Mouse (Mus musculus) thymus, adult 2 months (tissue): ENCODE results near the gene Nrm. TPM values are rescaled to one million over a fixed set of nuclear protein-coding genes. Genes with fewer than 3 reads are reported as not detected.
A peak's percentile ranks its signal among the peaks of the same experiment; 100 is the strongest.

Experiments
- DNase-seq: peaks from one replicate; pipeline ENCODE4 v3.0.0; 2021
- H3K27ac ChIP-seq: fragments of 200-500 bp; 2 replicates; pipeline ENCODE4 v1.5.1; 2012; ENCODE audit warnings: low read length, control low read depth; ENCODE audit not compliant: control insufficient read depth, insufficient read depth
- H3K27me3 ChIP-seq: fragments of 200-500 bp; 2 replicates; pipeline ENCODE4 v1.6.1; 2012; ENCODE audit warnings: mild to moderate bottlenecking, low read length, moderate library complexity, mixed read lengths; ENCODE audit not compliant: control insufficient read depth, insufficient read depth
- H3K36me3 ChIP-seq: fragments of 200-500 bp; 2 replicates; pipeline ENCODE4 v1.6.1; 2012; ENCODE audit warnings: mild to moderate bottlenecking, low read length, moderate library complexity; ENCODE audit not compliant: control insufficient read depth, insufficient read depth
- H3K4me1 ChIP-seq: fragments of 200-500 bp; replicated peaks from 2 replicates; pipeline ENCODE4 v1.6.1; 2012; ENCODE audit warnings: low read length; ENCODE audit not compliant: control insufficient read depth, insufficient read depth
- H3K4me3 ChIP-seq: fragments of 200-500 bp; 2 replicates; pipeline ENCODE4 v1.5.1; 2012; ENCODE audit warnings: mild to moderate bottlenecking, low read length, control low read depth, moderate library complexity; ENCODE audit not compliant: control insufficient read depth, insufficient read depth
- CTCF ChIP-seq: fragments of 200-500 bp; IDR thresholded peaks from 2 replicates; pipeline ENCODE4 v1.5.1; 2012; ENCODE audit warnings: mild to moderate bottlenecking, control low read depth, low read length, moderate library complexity, borderline replicate concordance; ENCODE audit not compliant: control insufficient read depth, poor library complexity, insufficient read depth; ENCODE audit errors: extremely low read depth
- POLR2A ChIP-seq: fragments of 200-500 bp; IDR thresholded peaks from 2 replicates; pipeline ENCODE4 v1.6.1; 2012; ENCODE audit warnings: mild to moderate bottlenecking, low read length, control low read depth, moderate library complexity; ENCODE audit not compliant: control insufficient read depth, poor library complexity, insufficient read depth; ENCODE audit errors: extremely low read depth
- WGBS: fragments of 180-500 bp; shearing (Covaris S2); methylation state at CpG from one replicate; pipeline ENCODE4 v1.1.7; 2018; 5-methylcytosine and 5-hydroxymethylcytosine counted together
- polyA plus RNA-seq: library from polyadenylated mRNA; depleted of rRNA; stranded (reverse); fragments of >200 nt; gene quantifications from 2 replicates; pipeline ENCODE4 v1.2.3, GENCODE M21; 2012

Gene Nrm
- polyA plus RNA-seq, 1 experiment: 82.8 TPM

DNA sequence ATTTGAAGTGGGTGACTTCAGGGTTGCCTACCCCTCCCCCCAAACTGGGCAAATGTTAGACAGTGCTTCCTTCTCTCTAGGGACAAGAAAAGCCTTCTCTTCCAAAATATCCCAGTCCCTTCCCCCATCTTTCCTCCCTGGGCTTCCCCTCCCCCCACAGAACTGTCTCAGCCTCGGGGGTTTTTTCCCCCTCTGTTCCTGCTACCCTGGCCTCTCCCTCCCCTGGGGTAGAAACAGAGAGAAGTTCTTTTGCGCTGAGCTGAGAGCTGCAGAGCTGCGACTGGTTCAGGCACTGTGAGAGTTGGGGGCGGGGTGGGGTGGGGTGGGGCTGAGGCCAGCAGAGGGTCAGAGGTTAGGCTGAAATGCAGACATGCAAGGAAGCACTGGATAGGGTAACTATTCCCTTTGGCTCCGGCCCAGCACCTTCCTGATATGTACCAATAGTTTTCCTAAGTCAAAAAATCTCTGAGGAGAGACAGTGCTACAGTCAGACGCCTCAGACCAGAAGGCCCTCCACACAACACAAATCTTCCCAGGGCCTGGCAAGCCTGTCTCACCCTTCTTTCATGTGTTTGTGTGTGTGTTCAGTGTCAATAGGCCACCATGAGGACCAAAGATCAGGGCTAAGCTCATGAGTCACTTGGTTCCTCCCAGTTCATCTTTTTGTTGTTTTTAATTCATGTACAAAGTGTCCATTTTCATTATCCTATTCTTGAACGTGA, 8.4 kb downstream of the Nrm start:
- WGBS: under 1% methylated on average over 7 of the region's 7 CpGs
- Histone ChIP-seq H3K4me3 (peak overlapping the region; percentile 96), H3K36me3 (peaks cover 6% of the 10 kb centered on the region), H3K4me1 (peaks cover 46% of the 10 kb centered on the region), H3K27me3 (no peaks in the 10 kb centered on the region), H3K27ac (peak overlapping the region; percentile 88)
- peak; percentile 47 for DNase-seq
- no peak for TF ChIP-seq CTCF
- TF ChIP-seq POLR2A: 0 out of 2 replicates have a peak, but pooled peaks have one; percentile 38

DNA sequence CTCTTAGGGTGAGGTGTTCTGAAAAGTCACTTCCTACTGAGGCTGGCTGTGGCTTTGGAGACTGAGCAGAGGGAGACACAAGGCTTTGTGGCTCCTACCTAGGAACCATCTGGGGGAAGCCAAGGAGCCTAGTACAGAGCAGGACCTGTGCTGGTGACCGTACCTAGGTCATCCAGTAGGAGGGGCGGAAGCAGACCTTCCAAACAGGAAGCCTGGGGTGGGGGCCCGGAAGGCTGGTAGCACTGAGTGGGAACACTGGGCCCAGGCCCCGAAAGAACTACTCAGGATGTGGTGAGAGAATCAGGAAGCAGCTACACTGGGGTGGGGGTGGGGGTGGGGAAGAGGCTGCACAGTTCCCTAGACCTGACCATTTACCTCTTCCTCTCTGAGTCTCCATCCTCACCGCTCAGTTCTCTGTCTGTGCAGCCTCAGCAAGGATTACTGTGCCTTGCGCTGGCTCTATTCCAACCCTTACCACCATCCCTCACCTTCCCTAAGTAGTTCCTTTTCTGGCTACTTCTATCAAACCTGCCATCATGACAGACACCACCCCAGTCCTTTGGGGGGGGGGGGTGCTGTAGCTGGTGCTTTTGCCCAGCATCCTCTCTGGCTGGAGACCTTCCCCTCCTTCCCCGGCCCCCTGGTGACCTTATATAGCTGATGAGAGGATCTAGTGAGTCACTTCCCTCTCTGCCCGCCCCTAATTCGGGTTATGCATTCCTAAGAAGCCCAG, 9.2 kb downstream of the Nrm start:
- TF ChIP-seq POLR2A (no peak), CTCF (no peak; the same call in 1 of the 2 replicates)
- no peaks in the 10 kb centered on the region for H3K27me3 ChIP-seq
- H3K4me3 ChIP-seq: peak overlapping the region; percentile 96
- peaks cover 14% of the 10 kb centered on the region for H3K36me3 ChIP-seq
- peaks cover 39% of the 10 kb centered on the region for H3K4me1 ChIP-seq
- peak overlapping the region; percentile 88 for H3K27ac ChIP-seq
- 3% methylated on average over 9 of the region's 9 CpGs for WGBS
- DNase-seq: peak; percentile 85

DNA sequence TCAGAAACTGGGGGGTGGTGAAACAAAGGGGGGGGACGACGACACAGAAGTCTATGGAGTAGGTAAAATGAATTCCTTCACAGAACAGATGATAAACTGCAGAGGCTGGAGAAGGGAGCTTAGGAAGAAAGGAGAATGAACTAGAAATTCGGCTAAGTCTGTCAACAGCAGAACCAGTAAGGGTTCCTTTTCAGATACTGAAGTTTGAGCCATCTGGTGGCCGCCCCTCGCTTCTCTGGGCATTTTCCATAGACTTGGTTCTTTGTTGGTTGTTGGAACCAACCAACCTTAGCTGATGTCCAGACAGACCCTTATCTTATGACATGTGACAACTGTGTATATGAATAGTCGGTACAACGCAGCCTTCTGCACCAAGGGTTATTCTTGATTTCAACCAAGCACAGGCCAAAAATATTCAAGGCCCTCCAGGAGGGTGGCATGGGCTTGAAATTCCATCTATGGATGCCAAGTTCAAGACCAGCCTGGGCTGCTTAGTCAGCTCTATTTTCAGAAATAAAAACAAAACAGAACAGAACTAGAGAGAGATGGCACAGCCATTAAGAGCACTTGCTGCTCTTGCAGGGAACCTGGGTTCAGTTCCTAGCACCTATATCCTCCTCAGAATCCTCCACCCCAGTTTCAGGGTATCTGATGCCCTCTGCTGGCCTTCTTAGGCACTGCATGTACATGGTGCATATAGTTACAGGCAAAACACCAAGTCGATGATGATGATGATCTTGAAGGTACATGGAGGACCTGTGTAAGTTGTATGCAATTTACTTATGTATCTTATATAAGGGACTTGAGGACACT, 10.0 kb downstream of the Nrm start:
- no peaks in the 10 kb centered on the region for H3K27me3 ChIP-seq
- TF ChIP-seq CTCF: no peak
- no peak for TF ChIP-seq POLR2A
- peak overlapping the region; percentile 96 for H3K4me3 ChIP-seq
- peaks cover 34% of the 10 kb centered on the region for H3K4me1 ChIP-seq
- WGBS: 38% methylated on average over 8 of the region's 8 CpGs
- peaks cover 18% of the 10 kb centered on the region for H3K36me3 ChIP-seq
- peak; percentile 49 for DNase-seq
- H3K27ac ChIP-seq: peak overlapping the region; percentile 88

DNA sequence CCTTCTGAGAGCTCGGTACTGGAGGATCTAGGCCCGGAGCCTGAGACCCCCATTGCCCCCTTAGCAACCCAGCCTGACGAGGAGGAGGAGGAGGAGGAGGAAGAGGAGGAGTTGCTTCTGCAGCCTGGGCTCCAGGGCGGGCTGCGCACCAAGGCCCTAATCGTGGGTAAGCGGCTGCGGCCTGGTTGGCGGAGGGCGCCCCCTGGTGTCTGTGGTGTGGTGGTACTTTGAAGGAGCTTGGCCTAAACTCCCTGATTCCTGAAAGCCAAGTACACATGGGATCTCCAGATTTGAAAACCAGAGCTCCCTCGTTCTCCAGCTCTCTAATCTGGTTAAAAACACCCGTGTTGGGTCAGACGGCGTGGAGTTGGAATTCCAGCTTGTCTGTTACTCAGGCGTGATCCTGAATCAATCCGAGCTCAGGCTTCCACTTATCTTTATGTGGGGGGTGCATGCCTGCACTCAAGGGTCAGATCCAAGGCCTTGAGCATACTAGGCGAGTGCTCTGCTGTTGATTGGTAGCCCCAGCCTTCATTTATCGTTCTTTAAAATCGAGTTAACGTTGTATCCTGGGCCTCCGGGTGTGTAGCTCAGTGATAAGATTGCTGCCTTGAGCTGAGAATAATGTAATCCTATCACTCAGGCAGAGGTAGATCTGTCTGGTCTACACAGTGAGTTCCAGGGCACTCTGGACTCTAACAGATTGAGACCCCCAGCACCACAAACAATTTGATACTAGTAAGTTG, 12.8 kb downstream of the Nrm start:
- Histone ChIP-seq H3K36me3 (peaks cover 21% of the 10 kb centered on the region), H3K4me3 (no peak overlapping the region), H3K4me1 (peaks cover 17% of the 10 kb centered on the region), H3K27me3 (no peaks in the 10 kb centered on the region), H3K27ac (peak overlapping the region; percentile 14; the same call in 1 of the 2 replicates)
- peak; percentile 89 for DNase-seq
- WGBS: 40% methylated on average over 21 of the region's 21 CpGs
- TF ChIP-seq POLR2A: 0 out of 2 replicates have a peak, but pooled peaks have one; percentile 22
- peak; percentile 90 for TF ChIP-seq CTCF

DNA sequence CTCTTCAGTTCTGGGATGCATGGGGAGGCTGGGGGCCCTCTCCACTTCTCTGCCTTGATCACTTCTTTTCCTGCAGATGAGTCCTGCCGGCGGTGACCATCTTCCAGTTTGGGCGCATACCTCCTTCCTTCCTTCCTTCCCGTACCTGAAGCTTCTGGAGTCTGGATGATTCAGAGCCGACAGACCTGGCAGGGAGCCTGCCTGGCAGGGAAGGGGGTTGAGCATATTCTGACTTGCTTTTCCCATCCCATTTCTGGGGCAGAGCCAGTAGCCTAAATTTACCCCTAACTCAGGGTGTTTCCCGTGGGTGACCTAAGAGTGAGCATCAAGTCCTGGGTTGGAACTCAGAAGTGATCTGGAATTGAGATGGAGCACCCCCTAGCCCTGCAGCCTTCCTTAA, 13.6 kb downstream of the Nrm start:
- H3K36me3 ChIP-seq: peaks cover 21% of the 10 kb centered on the region
- H3K4me1 ChIP-seq: peaks cover 19% of the 10 kb centered on the region
- no peak for DNase-seq
- WGBS: 93% methylated on average over 6 of the region's 6 CpGs
- H3K27ac ChIP-seq: no peak overlapping the region
- H3K4me3 ChIP-seq: no peak overlapping the region
- TF ChIP-seq POLR2A: no peak
- TF ChIP-seq CTCF: no peak
- no peaks in the 10 kb centered on the region for H3K27me3 ChIP-seq
